Mouse (Mus musculus): Measurements from ENCODE around the gene Cox7a2l.

Cox7a2l gene

DNA sequence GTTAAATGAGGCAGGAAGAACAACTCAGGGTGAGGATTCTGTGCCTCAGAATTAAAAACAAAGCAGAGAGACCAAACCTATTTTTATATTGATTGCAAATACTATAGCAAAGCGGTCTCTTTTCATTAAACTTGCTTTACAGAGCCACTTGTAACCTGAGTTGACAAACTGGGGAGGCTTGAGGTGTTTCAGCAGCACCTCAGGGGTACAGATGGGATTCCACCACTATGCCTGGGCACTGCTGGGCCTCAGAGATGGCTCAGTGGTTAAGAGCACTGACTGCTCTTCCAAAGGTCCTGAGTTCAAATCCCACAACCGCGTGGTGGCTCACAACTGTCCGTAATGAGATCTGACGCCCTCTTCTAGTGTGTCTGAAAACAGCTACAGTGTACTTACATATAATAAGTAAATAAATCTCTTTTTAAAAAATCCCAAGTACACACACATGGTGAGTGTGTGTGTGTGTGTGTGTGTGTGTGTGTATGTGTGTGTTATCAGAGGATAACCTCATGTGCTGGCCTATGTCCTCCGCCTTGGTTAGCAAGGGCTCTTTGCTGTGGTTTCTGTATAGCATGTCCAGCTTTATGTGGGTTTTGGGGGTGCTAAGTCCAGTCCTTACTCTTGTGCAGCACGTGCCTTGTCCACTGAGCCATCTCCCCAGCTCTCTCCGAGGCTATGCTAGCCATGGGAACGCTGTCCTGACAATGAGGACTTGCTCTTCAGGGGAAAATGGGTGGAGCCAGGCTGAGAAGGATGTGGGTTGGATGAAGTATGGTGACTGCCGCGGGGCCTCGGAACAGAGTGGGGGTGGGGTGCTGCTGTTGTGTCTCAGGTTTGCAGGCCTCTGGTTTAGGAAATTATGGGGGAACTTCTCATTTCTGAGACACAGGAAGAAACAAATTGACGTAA lies 9.7 kb upstream of the Cox7a2l start:
- in situ Hi-C loops (cut with MboI, MseI) = no loop called here

DNA sequence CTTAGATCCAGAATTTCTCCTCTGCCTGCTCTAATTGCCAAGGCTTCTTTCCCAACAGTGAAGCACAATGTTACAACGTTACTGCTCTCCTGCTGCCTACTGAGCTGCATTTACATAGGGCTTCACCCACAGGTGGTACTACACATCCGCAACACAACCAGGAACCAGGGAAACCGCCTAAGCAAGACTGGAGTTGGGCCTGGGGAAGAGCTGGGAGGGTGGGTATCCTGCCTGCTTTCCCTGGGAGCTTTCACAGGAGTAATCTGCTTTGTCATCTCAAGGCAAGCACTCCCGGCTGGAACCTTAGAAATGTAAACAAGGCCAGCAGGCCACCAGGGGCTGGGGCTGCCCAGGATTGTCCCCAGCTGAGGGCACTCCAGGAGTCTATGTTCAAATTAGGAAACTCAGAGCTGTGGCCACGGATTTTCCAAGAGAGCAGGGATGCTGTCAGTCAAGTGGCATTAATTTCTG lies 9.0 kb upstream of the Cox7a2l start:
- in situ Hi-C loops (cut with MboI, MseI) = no loop called here

GRCm38 (mm10) chr17:83525596-83525995 lies 8.5 kb upstream of the Cox7a2l start:
- in situ Hi-C loops (cut with MboI, MseI) = no loop called here

DNA sequence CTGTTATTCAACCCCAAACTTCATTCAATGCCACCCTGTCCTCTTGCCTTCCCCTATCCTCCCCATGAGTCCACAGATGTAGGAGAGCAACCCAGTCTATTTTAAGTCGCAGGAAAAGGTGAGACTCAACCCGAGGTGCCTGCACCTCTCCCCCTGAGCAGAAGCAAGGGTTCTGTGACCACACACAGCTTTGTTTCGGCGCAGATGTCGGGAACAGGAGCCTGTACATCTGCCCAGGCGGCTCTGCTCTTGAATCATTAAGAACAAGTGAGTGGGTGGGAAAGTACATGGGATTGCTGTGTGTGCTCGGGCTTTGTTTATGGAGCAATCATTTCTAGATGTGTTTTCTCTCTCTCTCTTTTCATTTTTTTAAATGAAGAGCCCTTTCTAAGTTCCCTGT lies 7.6 kb upstream of the Cox7a2l start:
- in situ Hi-C loops (cut with MboI, MseI) = no loop called here

GRCm38 (mm10) chr17:83522590-83523379 lies 5.7 kb upstream of the Cox7a2l start:
- in situ Hi-C loops (cut with MboI, MseI) = no loop called here

DNA sequence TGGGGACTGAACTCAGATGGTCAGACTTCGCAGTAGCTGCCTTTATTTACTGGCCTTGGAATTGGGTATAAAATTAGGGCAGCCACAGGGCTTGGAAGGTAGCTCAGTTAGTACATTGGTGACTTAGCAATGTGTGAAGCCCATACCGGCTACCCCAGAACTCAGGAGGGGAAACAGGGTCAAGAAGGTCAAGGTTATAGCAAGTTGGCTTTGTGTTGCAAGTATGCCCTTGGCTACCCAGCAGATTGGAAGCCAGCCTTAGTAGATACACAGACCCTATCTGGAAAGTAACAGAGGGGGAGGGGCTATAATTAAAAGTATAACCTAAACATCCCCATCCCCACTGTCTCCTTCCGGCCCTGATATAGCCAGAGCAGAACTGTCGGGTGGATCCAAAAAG lies 4.8 kb upstream of the Cox7a2l start:
- in situ Hi-C loops (cut with MboI, MseI) = no loop called here

- in situ Hi-C loops (cut with MboI, MseI) = no loop called here
Observed at GRCm38 (mm10) chr17:83514213-83514701, 2.9 kb downstream of the Cox7a2l start.

- in situ Hi-C loops (cut with MboI, MseI) = no loop called here
Observed at GRCm38 (mm10) chr17:83513655-83514212, 3.4 kb downstream of the Cox7a2l start.

DNA sequence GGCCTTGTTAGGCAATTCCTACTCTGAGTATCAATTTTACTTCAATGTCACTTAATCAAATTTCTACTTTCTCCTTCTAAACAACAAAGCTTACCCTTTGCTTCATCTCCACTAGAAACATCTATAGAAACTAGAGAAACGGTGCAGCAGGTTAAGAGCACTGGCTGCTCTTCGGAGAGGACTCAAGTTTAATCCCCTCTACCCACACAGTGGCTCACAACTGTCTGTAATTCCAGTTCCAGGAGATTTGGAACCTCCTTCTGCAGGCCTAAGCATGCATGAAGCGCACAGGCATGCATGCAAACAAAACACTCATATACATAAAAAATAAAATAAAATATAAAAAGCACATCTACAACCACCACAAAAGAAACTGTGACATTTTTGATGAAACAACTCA lies 5.0 kb downstream of the Cox7a2l start:
- in situ Hi-C loops (cut with MboI, MseI) = no loop called here

DNA sequence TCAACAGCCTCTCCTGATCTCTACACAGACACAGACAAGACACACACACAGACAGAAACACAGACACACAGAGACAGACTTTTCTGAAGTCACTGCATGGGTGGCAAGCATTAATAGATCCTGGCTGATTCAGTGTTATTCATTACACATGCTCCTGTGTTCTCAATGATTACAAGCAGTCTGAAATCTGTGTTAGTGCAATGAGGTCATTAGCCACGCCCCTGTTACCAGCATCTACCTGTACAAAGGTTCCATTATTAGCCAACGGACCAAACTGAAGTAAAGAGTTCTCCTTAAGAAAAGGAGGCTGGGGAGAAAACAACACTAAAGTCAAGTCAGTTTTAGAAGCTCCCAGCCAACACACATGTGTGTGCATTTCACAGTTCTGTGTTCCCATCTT lies 13.4 kb downstream of the Cox7a2l start:
- in situ Hi-C loops (cut with MboI, MseI) = no loop called here

GRCm38 (mm10) chr17:83499692-83500091 lies 17.4 kb downstream of the Cox7a2l start:
- in situ Hi-C loops (cut with MboI, MseI) = no loop called here

DNA sequence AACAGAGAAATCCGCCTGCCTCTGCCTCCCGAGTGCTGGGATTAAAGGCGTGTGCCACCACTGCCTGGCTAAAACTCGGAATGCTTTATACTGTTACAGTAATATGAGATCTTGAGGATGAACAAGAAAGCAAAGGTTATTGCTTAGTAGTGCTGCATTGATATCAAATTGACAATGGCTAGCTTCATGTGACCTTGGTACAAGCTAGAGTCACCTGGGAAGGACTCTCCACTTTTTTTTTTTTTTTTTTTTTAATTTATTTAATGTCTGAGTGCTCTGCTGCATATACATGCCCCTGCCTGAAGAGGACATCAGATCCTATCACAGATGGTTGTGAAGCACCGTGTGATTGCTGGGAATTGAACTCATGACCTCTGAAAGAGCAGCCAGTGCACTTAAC lies 18.2 kb downstream of the Cox7a2l start:
- in situ Hi-C loops (cut with MboI, MseI) = no loop called here

GRCm38 (mm10) chr17:83487762-83488161 lies 29.4 kb downstream of the Cox7a2l start:
- in situ Hi-C loops (cut with MboI, MseI) = no loop called here

GRCm38 (mm10) chr17:83483784-83484183 lies 33.3 kb downstream of the Cox7a2l start:
- in situ Hi-C loops (cut with MboI, MseI) = no loop called here

DNA sequence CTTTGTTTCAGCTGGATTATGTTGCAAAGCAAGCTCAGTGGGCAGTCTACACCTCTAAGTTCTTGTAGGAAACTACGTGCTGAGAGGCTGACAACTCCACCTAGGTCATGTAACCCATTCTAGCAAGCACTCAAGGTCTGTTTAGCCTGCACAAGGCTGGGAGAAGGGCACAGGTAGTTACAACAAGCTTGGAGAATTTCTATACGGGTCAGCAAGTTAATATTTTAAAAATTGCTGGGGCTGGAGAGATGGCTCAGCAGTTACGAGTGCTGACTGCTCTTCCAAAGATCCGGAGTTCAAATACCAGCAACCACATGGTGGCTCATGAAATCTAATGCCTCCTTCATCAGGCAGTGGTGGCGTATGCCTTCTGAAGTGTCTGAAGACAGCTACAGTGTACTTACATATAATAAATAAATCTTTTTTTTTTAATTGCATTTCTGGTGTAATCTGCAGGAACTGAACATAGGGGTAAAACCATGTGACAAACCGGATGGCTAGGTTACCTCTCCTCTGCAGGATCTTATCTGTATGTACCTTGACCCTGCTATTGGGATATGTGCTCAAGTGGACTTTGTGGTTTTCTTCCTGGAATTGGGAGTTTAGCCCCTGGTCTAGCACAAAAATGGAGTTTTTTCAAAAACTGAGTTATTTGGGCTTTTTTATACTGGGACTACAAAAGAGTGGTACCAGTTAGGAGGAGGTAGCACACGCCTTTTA lies 34.2 kb downstream of the Cox7a2l start:
- in situ Hi-C loops (cut with MboI, MseI) = no loop called here

GRCm38 (mm10) chr17:83481551-83481950 lies 35.6 kb downstream of the Cox7a2l start:
- in situ Hi-C loops (cut with MboI, MseI) = no loop called here

DNA sequence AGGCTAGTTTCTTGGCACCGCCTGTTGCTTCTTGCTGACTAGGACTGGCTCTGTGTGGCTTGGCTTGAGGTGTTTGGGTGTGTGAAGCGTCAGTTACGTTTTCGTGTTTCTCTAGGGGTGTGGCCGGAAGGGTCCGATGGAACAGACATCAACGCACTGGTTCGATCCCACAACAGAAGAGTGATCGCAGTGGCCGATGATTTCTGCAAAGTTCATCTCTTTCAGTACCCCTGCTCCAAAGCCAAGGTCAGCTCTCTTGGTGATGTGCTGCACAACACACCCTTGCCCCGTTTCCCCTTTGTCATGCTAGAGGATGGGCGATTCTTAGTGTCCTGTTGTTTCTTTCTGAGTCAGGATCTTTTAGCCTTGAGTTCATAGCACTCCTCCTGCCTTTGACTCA lies 40.0 kb downstream of the Cox7a2l start:
- in situ Hi-C loops (cut with MboI, MseI) = no loop called here

GRCm38 (mm10) chr17:83469586-83469985 lies 47.5 kb downstream of the Cox7a2l start:
- in situ Hi-C loops (cut with MboI, MseI) = no loop called here

- in situ Hi-C loops (cut with MboI, MseI) = no loop called here
Observed at GRCm38 (mm10) chr17:83466697-83467251, 50.4 kb downstream of the Cox7a2l start.

GRCm38 (mm10) chr17:83465969-83466368 lies 51.2 kb downstream of the Cox7a2l start:
- in situ Hi-C loops (cut with MboI, MseI) = no loop called here

GRCm38 (mm10) chr17:83457271-83457670 lies 59.9 kb downstream of the Cox7a2l start:
- in situ Hi-C loops (cut with MboI, MseI) = no loop called here

Measured in regulatory T cell (primary cell).